Mouse (Mus musculus): ENCODE data around the gene Taf8.

Gene Taf8

GRCm38 (mm10) chr17:47466284-47466683 is 35.8 kb downstream of the Taf8 start:
- Histone ChIP-seq H3K36me3 (ENCODE audit: control insufficient read depth, insufficient read depth, low read length, poor library complexity, severe bottlenecking) (no peaks in the 10 kb centered on the region), H3K27me3 (ENCODE audit: control insufficient read depth, insufficient read depth, low read length, poor library complexity, severe bottlenecking) (no peaks in the 10 kb centered on the region)
- no peak for DNase-seq (ENCODE audit: low read depth, low spot score)

- no peak for DNase-seq (ENCODE audit: low read depth, low spot score)
- no peaks in the 10 kb centered on the region for H3K36me3 ChIP-seq (ENCODE audit: control insufficient read depth, insufficient read depth, low read length, poor library complexity, severe bottlenecking)
- no peaks in the 10 kb centered on the region for H3K27me3 ChIP-seq (ENCODE audit: control insufficient read depth, insufficient read depth, low read length, poor library complexity, severe bottlenecking)
Observed at GRCm38 (mm10) chr17:47465016-47465415, 37.1 kb downstream of the Taf8 start.

- no peaks in the 10 kb centered on the region for H3K27me3 ChIP-seq (ENCODE audit: control insufficient read depth, insufficient read depth, low read length, poor library complexity, severe bottlenecking)
- H3K36me3 ChIP-seq (ENCODE audit: control insufficient read depth, insufficient read depth, low read length, poor library complexity, severe bottlenecking) = no peaks in the 10 kb centered on the region
- no peak for DNase-seq (ENCODE audit: low read depth, low spot score)
Observed at GRCm38 (mm10) chr17:47464248-47464965, 37.7 kb downstream of the Taf8 start.

GRCm38 (mm10) chr17:47462728-47463388 is 39.2 kb downstream of the Taf8 start:
- DNase-seq (ENCODE audit: low read depth, low spot score) = no peak
- no peaks in the 10 kb centered on the region for H3K27me3 ChIP-seq (ENCODE audit: control insufficient read depth, insufficient read depth, low read length, poor library complexity, severe bottlenecking)
- no peaks in the 10 kb centered on the region for H3K36me3 ChIP-seq (ENCODE audit: control insufficient read depth, insufficient read depth, low read length, poor library complexity, severe bottlenecking)

- H3K36me3 ChIP-seq (ENCODE audit: control insufficient read depth, insufficient read depth, low read length, poor library complexity, severe bottlenecking) = no peaks in the 10 kb centered on the region
- no peak for DNase-seq (ENCODE audit: low read depth, low spot score)
- H3K27me3 ChIP-seq (ENCODE audit: control insufficient read depth, insufficient read depth, low read length, poor library complexity, severe bottlenecking) = no peaks in the 10 kb centered on the region
Observed at GRCm38 (mm10) chr17:47462209-47462608, 39.9 kb downstream of the Taf8 start.

- no peak for DNase-seq (ENCODE audit: low read depth, low spot score)
Observed at GRCm38 (mm10) chr17:47461688-47462087, 40.4 kb downstream of the Taf8 start.

GRCm38 (mm10) chr17:47459341-47459919 is 42.7 kb downstream of the Taf8 start:
- no peak for DNase-seq (ENCODE audit: low read depth, low spot score)
- no peaks in the 10 kb centered on the region for H3K27me3 ChIP-seq (ENCODE audit: control insufficient read depth, insufficient read depth, low read length, poor library complexity, severe bottlenecking)
- no peaks in the 10 kb centered on the region for H3K36me3 ChIP-seq (ENCODE audit: control insufficient read depth, insufficient read depth, low read length, poor library complexity, severe bottlenecking)

More at GRCm38 (mm10) chr17:47461688-47462087, 40.4 kb downstream of the Taf8 start:
- no peaks in the 10 kb centered on the region for H3K27me3 ChIP-seq (ENCODE audit: control insufficient read depth, insufficient read depth, low read length, poor library complexity, severe bottlenecking)
- no peaks in the 10 kb centered on the region for H3K36me3 ChIP-seq (ENCODE audit: control insufficient read depth, insufficient read depth, low read length, poor library complexity, severe bottlenecking)

GRCm38 (mm10) chr17:47458936-47459335 is 43.2 kb downstream of the Taf8 start:
- no peaks in the 10 kb centered on the region for H3K36me3 ChIP-seq (ENCODE audit: control insufficient read depth, insufficient read depth, low read length, poor library complexity, severe bottlenecking)
- DNase-seq (ENCODE audit: low read depth, low spot score) = no peak

GRCm38 (mm10) chr17:47458310-47458709 is 43.8 kb downstream of the Taf8 start:
- no peaks in the 10 kb centered on the region for H3K36me3 ChIP-seq (ENCODE audit: control insufficient read depth, insufficient read depth, low read length, poor library complexity, severe bottlenecking)
- DNase-seq (ENCODE audit: low read depth, low spot score) = no peak
- H3K27me3 ChIP-seq (ENCODE audit: control insufficient read depth, insufficient read depth, low read length, poor library complexity, severe bottlenecking) = no peaks in the 10 kb centered on the region

More at GRCm38 (mm10) chr17:47458936-47459335, 43.2 kb downstream of the Taf8 start:
- no peaks in the 10 kb centered on the region for H3K27me3 ChIP-seq (ENCODE audit: control insufficient read depth, insufficient read depth, low read length, poor library complexity, severe bottlenecking)

- no peak for DNase-seq (ENCODE audit: low read depth, low spot score)
- no peaks in the 10 kb centered on the region for H3K36me3 ChIP-seq (ENCODE audit: control insufficient read depth, insufficient read depth, low read length, poor library complexity, severe bottlenecking)
- no peaks in the 10 kb centered on the region for H3K27me3 ChIP-seq (ENCODE audit: control insufficient read depth, insufficient read depth, low read length, poor library complexity, severe bottlenecking)
Observed at GRCm38 (mm10) chr17:47454675-47455074, 47.4 kb downstream of the Taf8 start.

- Histone ChIP-seq H3K27me3 (ENCODE audit: control insufficient read depth, insufficient read depth, low read length, poor library complexity, severe bottlenecking) (no peaks in the 10 kb centered on the region), H3K36me3 (ENCODE audit: control insufficient read depth, insufficient read depth, low read length, poor library complexity, severe bottlenecking) (no peaks in the 10 kb centered on the region)
- no peak for DNase-seq (ENCODE audit: low read depth, low spot score)
Observed at GRCm38 (mm10) chr17:47452886-47453285, 49.2 kb downstream of the Taf8 start.

GRCm38 (mm10) chr17:47450880-47451565 is 51.1 kb downstream of the Taf8 start:
- no peak for DNase-seq (ENCODE audit: low read depth, low spot score)
- no peaks in the 10 kb centered on the region for H3K36me3 ChIP-seq (ENCODE audit: control insufficient read depth, insufficient read depth, low read length, poor library complexity, severe bottlenecking)
- H3K27me3 ChIP-seq (ENCODE audit: control insufficient read depth, insufficient read depth, low read length, poor library complexity, severe bottlenecking) = no peaks in the 10 kb centered on the region

- Histone ChIP-seq H3K27me3 (ENCODE audit: control insufficient read depth, insufficient read depth, low read length, poor library complexity, severe bottlenecking) (no peaks in the 10 kb centered on the region), H3K36me3 (ENCODE audit: control insufficient read depth, insufficient read depth, low read length, poor library complexity, severe bottlenecking) (no peaks in the 10 kb centered on the region)
- DNase-seq (ENCODE audit: low read depth, low spot score) = no peak
Observed at GRCm38 (mm10) chr17:47450239-47450638, 51.9 kb downstream of the Taf8 start.

- no peaks in the 10 kb centered on the region for H3K36me3 ChIP-seq (ENCODE audit: control insufficient read depth, insufficient read depth, low read length, poor library complexity, severe bottlenecking)
- DNase-seq (ENCODE audit: low read depth, low spot score) = no peak
- no peaks in the 10 kb centered on the region for H3K27me3 ChIP-seq (ENCODE audit: control insufficient read depth, insufficient read depth, low read length, poor library complexity, severe bottlenecking)
Observed at GRCm38 (mm10) chr17:47449432-47449831, 52.7 kb downstream of the Taf8 start.

Measured in splenic B cell, adult 2 months (primary cell).